Mouse (Mus musculus): Measurements from ENCODE around the gene Tpmt. TPM values are rescaled to one million over a fixed set of nuclear protein-coding genes. Genes with fewer than 3 reads are reported as not detected.

The Tpmt gene
- polyA plus RNA-seq, 1 experiment from 2014 or later, result 38.9 TPM

DNA sequence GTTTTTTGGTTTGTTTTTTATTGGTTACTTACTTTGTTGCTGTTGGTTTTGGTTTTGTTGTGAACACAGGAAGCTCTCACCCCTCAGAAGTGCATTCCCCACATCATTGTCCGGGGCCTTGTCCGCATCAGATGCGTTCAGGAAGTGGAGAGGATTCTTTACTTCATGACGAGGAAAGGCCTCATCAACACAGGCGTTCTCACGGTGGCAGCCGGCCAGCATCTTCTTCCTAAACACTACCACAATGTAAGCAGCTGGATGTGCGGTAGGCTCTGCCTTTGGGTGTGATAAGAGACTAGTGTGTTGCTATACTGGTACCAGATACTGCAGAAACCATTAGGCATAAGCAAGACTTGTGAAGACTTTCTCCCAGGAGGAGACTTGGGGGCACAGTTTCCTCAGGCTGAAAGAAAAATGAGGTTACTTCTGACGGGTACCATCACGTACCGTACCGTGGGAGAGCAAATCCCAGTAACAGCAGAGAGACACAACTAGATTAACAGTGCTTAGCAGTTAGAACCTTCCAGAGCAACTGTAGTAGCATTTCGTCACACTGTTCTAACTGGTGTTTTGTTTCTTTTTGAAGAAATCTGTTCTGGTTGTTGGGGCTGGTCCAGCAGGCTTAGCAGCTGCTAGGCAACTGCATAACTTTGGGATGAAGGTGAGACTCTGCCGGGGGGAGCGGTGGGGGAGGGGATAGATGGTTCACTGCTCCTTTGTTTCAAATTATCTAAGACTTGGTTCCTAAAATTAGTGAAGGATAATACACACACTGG lies 19.6 kb upstream of the Tpmt start:
- Histone ChIP-seq H3K9ac (no peak overlapping the region), H3K36me3 (peaks cover 68% of the 10 kb centered on the region), H3K27ac (no peak overlapping the region), H3K27me3 (no peaks in the 10 kb centered on the region), H3K4me2 (replicated peaks) (no peak overlapping the region), H3K4me1 (no peaks in the 10 kb centered on the region), H3K9me3 (replicated peaks) (no peaks in the 10 kb centered on the region), H3K4me3 (no peak overlapping the region)
- ATAC-seq (ENCODE audit: low FRiP score), result no peak
- 84% methylated on average over 15 of the region's 15 CpGs for WGBS

DNA sequence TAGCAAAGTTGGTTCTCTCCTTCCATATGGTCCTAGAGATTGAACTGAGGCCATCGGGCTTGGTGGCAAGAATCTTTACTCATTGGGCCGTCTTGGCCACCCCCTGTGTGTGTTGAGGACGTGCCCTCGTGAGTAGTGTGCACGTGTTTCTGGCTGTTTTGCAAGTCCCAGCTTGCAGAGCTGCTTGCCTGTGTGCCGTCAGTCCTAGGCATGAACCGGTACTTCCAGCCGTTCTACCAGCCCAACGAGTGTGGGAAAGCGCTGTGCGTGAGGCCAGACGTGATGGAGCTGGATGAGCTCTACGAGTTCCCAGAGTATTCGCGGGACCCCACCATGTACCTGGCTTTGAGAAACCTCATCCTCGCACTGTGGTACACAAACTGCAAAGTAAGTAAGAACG lies 18.2 kb upstream of the Tpmt start:
- Histone ChIP-seq H3K9me3 (replicated peaks) (no peaks in the 10 kb centered on the region), H3K4me3 (no peak overlapping the region), H3K36me3 (peaks cover 66% of the 10 kb centered on the region), H3K4me2 (replicated peaks) (no peak overlapping the region), H3K4me1 (no peaks in the 10 kb centered on the region), H3K27ac (no peak overlapping the region), H3K9ac (no peak overlapping the region), H3K27me3 (no peaks in the 10 kb centered on the region)
- 93% methylated on average over 17 of the region's 17 CpGs for WGBS
- ATAC-seq (ENCODE audit: low FRiP score), result no peak

GRCm38 (mm10) chr13:47056781-47057180 lies 12.2 kb upstream of the Tpmt start:
- Histone ChIP-seq H3K27me3 (no peaks in the 10 kb centered on the region), H3K9me3 (replicated peaks) (no peaks in the 10 kb centered on the region), H3K4me1 (0 out of 2 replicates have a peak, but pooled peaks cover 2% of the 10 kb centered on the region), H3K4me3 (no peak overlapping the region), H3K9ac (no peak overlapping the region), H3K4me2 (replicated peaks) (no peak overlapping the region), H3K27ac (no peak overlapping the region), H3K36me3 (peaks cover 63% of the 10 kb centered on the region)
- 93% methylated on average over 5 of the region's 5 CpGs for WGBS
- no peak for ATAC-seq (ENCODE audit: low FRiP score)

- H3K36me3 ChIP-seq, result peaks cover 67% of the 10 kb centered on the region
- 90% methylated on average over 11 of the region's 11 CpGs for WGBS
- no peak overlapping the region for H3K9ac ChIP-seq
- H3K4me2 ChIP-seq (replicated peaks), result no peak overlapping the region
- no peaks in the 10 kb centered on the region for H3K9me3 ChIP-seq (replicated peaks)
- no peak overlapping the region for H3K4me3 ChIP-seq
- H3K27ac ChIP-seq, result no peak overlapping the region
- H3K4me1 ChIP-seq, result 0 out of 2 replicates have a peak, but pooled peaks cover 2% of the 10 kb centered on the region
- H3K27me3 ChIP-seq, result no peaks in the 10 kb centered on the region
- ATAC-seq (ENCODE audit: low FRiP score), result no peak
Observed at GRCm38 (mm10) chr13:47056126-47056525, 11.6 kb upstream of the Tpmt start.

- Histone ChIP-seq H3K4me3 (no peak overlapping the region), H3K36me3 (peaks cover 68% of the 10 kb centered on the region), H3K9ac (no peak overlapping the region), H3K9me3 (replicated peaks) (no peaks in the 10 kb centered on the region), H3K27ac (no peak overlapping the region), H3K4me2 (replicated peaks) (no peak overlapping the region), H3K27me3 (no peaks in the 10 kb centered on the region), H3K4me1 (0 out of 2 replicates have a peak, but pooled peaks cover 2% of the 10 kb centered on the region)
- ATAC-seq (ENCODE audit: low FRiP score), result no peak
- 46% methylated on average over 10 of the region's 10 CpGs for WGBS
Observed at GRCm38 (mm10) chr13:47053971-47054370, 9.4 kb upstream of the Tpmt start.

GRCm38 (mm10) chr13:47050009-47050408 lies 5.5 kb upstream of the Tpmt start:
- Histone ChIP-seq H3K9me3 (replicated peaks) (no peaks in the 10 kb centered on the region), H3K4me1 (0 out of 2 replicates have a peak, but pooled peaks cover 2% of the 10 kb centered on the region), H3K4me2 (replicated peaks) (no peak overlapping the region), H3K36me3 (peaks cover 50% of the 10 kb centered on the region), H3K27me3 (no peaks in the 10 kb centered on the region), H3K27ac (no peak overlapping the region), H3K9ac (no peak overlapping the region), H3K4me3 (no peak overlapping the region)
- no peak for ATAC-seq (ENCODE audit: low FRiP score)
- WGBS, result 79% methylated on average over 4 of the region's 4 CpGs

GRCm38 (mm10) chr13:47047996-47048395 lies 3.5 kb upstream of the Tpmt start:
- no peak overlapping the region for H3K4me2 ChIP-seq (replicated peaks)
- H3K9me3 ChIP-seq (replicated peaks), result no peaks in the 10 kb centered on the region
- H3K4me3 ChIP-seq, result no peak overlapping the region
- H3K4me1 ChIP-seq, result peaks cover 9% of the 10 kb centered on the region
- H3K9ac ChIP-seq, result no peak overlapping the region
- H3K36me3 ChIP-seq, result peaks cover 41% of the 10 kb centered on the region
- no peak overlapping the region for H3K27ac ChIP-seq
- 92% methylated on average over 4 of the region's 4 CpGs for WGBS
- no peak for ATAC-seq (ENCODE audit: low FRiP score)
- H3K27me3 ChIP-seq, result no peaks in the 10 kb centered on the region

DNA sequence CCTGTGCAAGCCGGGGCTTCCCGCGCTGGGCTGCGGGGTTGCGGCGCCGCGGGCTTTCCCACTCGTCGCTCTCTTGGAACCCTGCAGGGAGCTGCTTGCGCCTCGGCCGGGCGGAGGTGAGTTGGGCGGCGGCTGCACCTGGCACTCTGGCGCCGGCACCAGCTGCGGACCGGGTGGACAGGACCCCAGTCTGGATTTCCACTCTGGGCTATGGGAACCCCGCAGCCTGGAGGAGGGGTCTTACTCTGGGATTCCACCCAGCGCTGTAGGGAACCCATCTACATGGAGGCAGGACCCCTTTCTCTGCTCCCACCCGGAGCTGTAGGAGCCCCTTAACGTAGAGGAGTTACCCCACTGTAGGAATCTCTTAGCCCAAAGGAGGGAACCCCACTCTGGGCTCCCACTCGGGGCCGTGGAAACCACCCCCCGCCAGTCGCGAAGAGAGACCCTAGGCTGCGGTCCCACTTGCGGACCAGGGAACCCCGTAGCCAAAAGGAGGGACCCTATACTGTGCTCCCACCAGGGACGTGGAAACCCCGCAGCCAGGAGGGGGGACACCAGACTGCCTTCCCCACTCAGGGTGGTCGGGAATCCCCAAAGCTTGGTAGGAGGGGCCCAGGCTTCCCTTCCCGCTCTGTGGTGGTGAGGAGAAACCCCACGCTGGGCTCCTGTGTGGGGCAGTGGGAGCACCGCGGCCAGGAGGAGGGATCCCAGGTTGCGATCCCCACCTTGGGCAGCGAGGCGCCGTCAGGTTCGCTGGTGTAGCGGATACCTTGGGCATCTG lies 512 bp downstream of the Tpmt start:
- peak overlapping the region; percentile 83 for H3K27ac ChIP-seq
- H3K9me3 ChIP-seq (replicated peaks), result no peaks in the 10 kb centered on the region
- H3K9ac ChIP-seq, result peak overlapping the region; percentile 86
- WGBS, result under 1% methylated on average over 45 of the region's 45 CpGs
- peak; percentile 14; the same call in 1 of the 2 replicates for ATAC-seq (ENCODE audit: low FRiP score)
- H3K4me1 ChIP-seq, result peaks cover 12% of the 10 kb centered on the region
- peaks cover 6% of the 10 kb centered on the region for H3K36me3 ChIP-seq
- peak overlapping the region; percentile 81 for H3K4me3 ChIP-seq
- peak overlapping the region; percentile 100 for H3K4me2 ChIP-seq (replicated peaks)
- H3K27me3 ChIP-seq, result no peaks in the 10 kb centered on the region

- WGBS, result under 1% methylated on average over 48 of the region's 48 CpGs
Observed at GRCm38 (mm10) chr13:47043030-47043680, 1.4 kb downstream of the Tpmt start, which contains the start of gene Kdm1b. Kdm1b (plus strand) TSS chr13:47043499.

DNA sequence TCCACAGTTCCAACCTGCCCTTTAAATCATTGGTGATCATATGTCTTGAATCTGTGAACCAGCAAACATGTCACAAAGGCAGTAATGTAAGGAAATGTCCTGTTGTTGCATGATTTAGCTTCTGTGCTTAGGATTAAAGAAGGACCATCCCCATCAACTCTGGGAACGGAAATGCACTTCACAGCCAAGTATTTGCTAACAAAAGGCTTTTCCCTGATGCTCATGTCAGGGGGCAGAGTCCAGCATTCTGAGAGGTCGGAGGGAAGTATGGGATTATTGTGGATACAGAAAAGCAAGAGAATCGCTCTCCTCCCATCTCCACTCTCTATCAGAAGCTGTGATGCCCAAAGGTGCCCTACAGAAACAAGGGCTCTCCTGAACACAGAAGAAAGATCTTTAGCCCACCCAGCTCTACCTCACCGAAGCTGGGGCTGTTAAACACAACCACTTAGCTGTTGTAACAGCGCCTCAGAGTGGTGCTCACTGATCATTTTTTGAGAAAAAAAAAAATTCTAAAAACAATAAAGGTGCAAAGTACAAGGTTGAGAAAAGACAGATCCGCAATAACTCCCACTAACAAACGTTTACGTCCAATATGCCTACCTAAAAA lies 2.4 kb downstream of the Tpmt start:
- ATAC-seq (ENCODE audit: low FRiP score), result no peak
- Histone ChIP-seq H3K36me3 (peaks cover 12% of the 10 kb centered on the region; the same call in 1 of the 2 replicates), H3K4me2 (replicated peaks) (peak overlapping the region; percentile 100), H3K4me1 (peaks cover 12% of the 10 kb centered on the region), H3K9ac (no peak overlapping the region), H3K9me3 (replicated peaks) (no peaks in the 10 kb centered on the region), H3K4me3 (peak overlapping the region; percentile 81), H3K27me3 (no peaks in the 10 kb centered on the region), H3K27ac (no peak overlapping the region)
- 58% methylated on average over 8 of the region's 8 CpGs for WGBS

More at GRCm38 (mm10) chr13:47043030-47043680, 1.4 kb downstream of the Tpmt start, which contains the start of gene Kdm1b:
- peaks cover 12% of the 10 kb centered on the region for H3K4me1 ChIP-seq
- no peaks in the 10 kb centered on the region for H3K9me3 ChIP-seq (replicated peaks)
- H3K36me3 ChIP-seq, result peaks cover 3% of the 10 kb centered on the region; the same call in 1 of the 2 replicates
- H3K27ac ChIP-seq, result peak within 1 kb of the TSS; percentile 83
- H3K9ac ChIP-seq, result peak within 1 kb of the TSS; percentile 86
- H3K4me2 ChIP-seq (replicated peaks), result peak within 1 kb of the TSS; percentile 100
- H3K4me3 ChIP-seq, result peak within 1 kb of the TSS; percentile 81
- no peaks in the 10 kb centered on the region for H3K27me3 ChIP-seq
- peak; percentile 97 for ATAC-seq (ENCODE audit: low FRiP score)

GRCm38 (mm10) chr13:47040061-47040460 lies 4.5 kb downstream of the Tpmt start:
- Histone ChIP-seq H3K36me3 (peaks cover 12% of the 10 kb centered on the region; the same call in 1 of the 2 replicates), H3K27me3 (no peaks in the 10 kb centered on the region), H3K9me3 (replicated peaks) (no peaks in the 10 kb centered on the region), H3K9ac (no peak overlapping the region), H3K4me1 (peaks cover 12% of the 10 kb centered on the region), H3K27ac (no peak overlapping the region), H3K4me2 (replicated peaks) (no peak overlapping the region), H3K4me3 (no peak overlapping the region)
- 95% methylated on average over 5 of the region's 5 CpGs for WGBS
- no peak for ATAC-seq (ENCODE audit: low FRiP score)
